Mouse (Mus musculus): Measurements from ENCODE around the gene Onecut1. TPM values are rescaled to one million over a fixed set of nuclear protein-coding genes. Genes with fewer than 3 reads are reported as not detected.

Gene Onecut1
- polyA plus RNA-seq, 1 experiment: not detected

- Histone ChIP-seq H3K4me1 (ENCODE audit: control insufficient read depth, insufficient read depth, low read length) (0 out of 2 replicates have a peak, but pooled peaks cover 3% of the 10 kb centered on the region), H3K4me3 (ENCODE audit: insufficient read depth, low read length) (no peak overlapping the region), H3K27ac (ENCODE audit: insufficient read depth, low read length) (no peak overlapping the region)
- TF ChIP-seq CTCF (IDR thresholded peaks at IDR 0.05; ENCODE audit: borderline replicate concordance, insufficient read depth, low read length) (no peak), POLR2A (IDR thresholded peaks at IDR 0.05; ENCODE audit: low read depth, low read length) (no peak)
Measured at GRCm38 (mm10) chr9:74858111-74858510, 3.6 kb upstream of the Onecut1 start.

- 0 out of 2 replicates have a peak, but pooled peaks cover 3% of the 10 kb centered on the region for H3K4me1 ChIP-seq (ENCODE audit: control insufficient read depth, insufficient read depth, low read length)
- no peak overlapping the region for H3K4me3 ChIP-seq (ENCODE audit: insufficient read depth, low read length)
- H3K27ac ChIP-seq (ENCODE audit: insufficient read depth, low read length): no peak overlapping the region
- no peak for TF ChIP-seq CTCF (IDR thresholded peaks at IDR 0.05; ENCODE audit: borderline replicate concordance, insufficient read depth, low read length)
Measured at GRCm38 (mm10) chr9:74860461-74860860, 1.3 kb upstream of the Onecut1 start.

- TF ChIP-seq CTCF (IDR thresholded peaks at IDR 0.05; ENCODE audit: borderline replicate concordance, insufficient read depth, low read length) (no peak), POLR2A (IDR thresholded peaks at IDR 0.05; ENCODE audit: low read depth, low read length) (no peak)
- Histone ChIP-seq H3K4me1 (ENCODE audit: control insufficient read depth, insufficient read depth, low read length) (0 out of 2 replicates have a peak, but pooled peaks cover 3% of the 10 kb centered on the region), H3K4me3 (ENCODE audit: insufficient read depth, low read length) (peak overlapping the region; percentile 34), H3K27ac (ENCODE audit: insufficient read depth, low read length) (no peak overlapping the region)
Measured at GRCm38 (mm10) chr9:74862096-74862780, 517 bp downstream of the Onecut1 start.

- no peak for TF ChIP-seq POLR2A (IDR thresholded peaks at IDR 0.05; ENCODE audit: low read depth, low read length)
- no peak for TF ChIP-seq CTCF (IDR thresholded peaks at IDR 0.05; ENCODE audit: borderline replicate concordance, insufficient read depth, low read length)
Measured at GRCm38 (mm10) chr9:74862783-74863654, 1.3 kb downstream of the Onecut1 start.

GRCm38 (mm10) chr9:74863655-74864443 lies 2.1 kb downstream of the Onecut1 start:
- no peak for TF ChIP-seq CTCF (IDR thresholded peaks at IDR 0.05; ENCODE audit: borderline replicate concordance, insufficient read depth, low read length)
- TF ChIP-seq POLR2A (IDR thresholded peaks at IDR 0.05; ENCODE audit: low read depth, low read length): no peak
- Histone ChIP-seq H3K4me1 (ENCODE audit: control insufficient read depth, insufficient read depth, low read length) (0 out of 2 replicates have a peak, but pooled peaks cover 3% of the 10 kb centered on the region), H3K27ac (ENCODE audit: insufficient read depth, low read length) (no peak overlapping the region), H3K4me3 (ENCODE audit: insufficient read depth, low read length) (no peak overlapping the region)

More at GRCm38 (mm10) chr9:74862783-74863654, 1.3 kb downstream of the Onecut1 start:
- 0 out of 2 replicates have a peak, but pooled peaks cover 3% of the 10 kb centered on the region for H3K4me1 ChIP-seq (ENCODE audit: control insufficient read depth, insufficient read depth, low read length)
- H3K4me3 ChIP-seq (ENCODE audit: insufficient read depth, low read length): no peak overlapping the region
- no peak overlapping the region for H3K27ac ChIP-seq (ENCODE audit: insufficient read depth, low read length)

GRCm38 (mm10) chr9:74864471-74864870 lies 2.8 kb downstream of the Onecut1 start:
- Histone ChIP-seq H3K4me3 (ENCODE audit: insufficient read depth, low read length) (no peak overlapping the region), H3K4me1 (ENCODE audit: control insufficient read depth, insufficient read depth, low read length) (0 out of 2 replicates have a peak, but pooled peaks cover 3% of the 10 kb centered on the region), H3K27ac (ENCODE audit: insufficient read depth, low read length) (no peak overlapping the region)
- no peak for TF ChIP-seq POLR2A (IDR thresholded peaks at IDR 0.05; ENCODE audit: low read depth, low read length)
- no peak for TF ChIP-seq CTCF (IDR thresholded peaks at IDR 0.05; ENCODE audit: borderline replicate concordance, insufficient read depth, low read length)

- Histone ChIP-seq H3K27ac (ENCODE audit: insufficient read depth, low read length) (no peak overlapping the region), H3K4me1 (ENCODE audit: control insufficient read depth, insufficient read depth, low read length) (0 out of 2 replicates have a peak, but pooled peaks cover 3% of the 10 kb centered on the region)
- TF ChIP-seq CTCF (IDR thresholded peaks at IDR 0.05; ENCODE audit: borderline replicate concordance, insufficient read depth, low read length): no peak
- TF ChIP-seq POLR2A (IDR thresholded peaks at IDR 0.05; ENCODE audit: low read depth, low read length): no peak
Measured at GRCm38 (mm10) chr9:74866596-74867313, 5.0 kb downstream of the Onecut1 start.

GRCm38 (mm10) chr9:74867641-74868205 lies 6.0 kb downstream of the Onecut1 start:
- H3K27ac ChIP-seq (ENCODE audit: insufficient read depth, low read length): no peak overlapping the region
- no peaks in the 10 kb centered on the region for H3K4me1 ChIP-seq (ENCODE audit: control insufficient read depth, insufficient read depth, low read length)
- no peak overlapping the region for H3K4me3 ChIP-seq (ENCODE audit: insufficient read depth, low read length)
- TF ChIP-seq CTCF (IDR thresholded peaks at IDR 0.05; ENCODE audit: borderline replicate concordance, insufficient read depth, low read length) (peak; percentile 43; the same call in 1 of the 2 replicates), POLR2A (IDR thresholded peaks at IDR 0.05; ENCODE audit: low read depth, low read length) (no peak)

More at GRCm38 (mm10) chr9:74866596-74867313, 5.0 kb downstream of the Onecut1 start:
- no peak overlapping the region for H3K4me3 ChIP-seq (ENCODE audit: insufficient read depth, low read length)

All from embryonic fibroblast, embryonic 13.5 days (primary cell).